ENCODE assay signal across 7 mouse cellular contexts in genomic region chr2:21141189-21141519, GRCm38 (mm10).
DNase-seq lines count a peak whose midpoint lies in the region; ATAC-seq and TF ChIP-seq lines count a peak whose summit lies in the region.

No protein-coding gene starts in this region.

- H3K4me2 ChIP-seq in lung, embryonic 14.5 days: peak overlapping the region; percentile 99
- H3K4me2 ChIP-seq in forebrain, embryonic 14.5 days (ENCODE audit: low read length): peak overlapping the region; percentile 94
- peak overlapping the region; percentile 98 for H3K4me2 ChIP-seq in limb, embryonic 11.5 days (ENCODE audit: low read depth, severe bottlenecking)
- H3K4me2 ChIP-seq in neural tube, embryonic 15.5 days: peak overlapping the region; percentile 79

- no peaks in the 10 kb centered on the region; the same call in 1 of the 2 replicates for H3K9me3 ChIP-seq in lung, embryonic 14.5 days (ENCODE audit: low read depth, low read length)
- no peaks in the 10 kb centered on the region for H3K9me3 ChIP-seq in forebrain, embryonic 14.5 days (replicated peaks; ENCODE audit: control insufficient read depth, low read length)
- H3K9me3 ChIP-seq in limb, embryonic 11.5 days (ENCODE audit: control insufficient read depth, low read length): no peaks in the 10 kb centered on the region
- H3K9me3 ChIP-seq in neural tube, embryonic 15.5 days (replicated peaks): no peaks in the 10 kb centered on the region; the same call in 1 of the 2 replicates

- no peak for DNase-seq in lung, embryonic 14.5 days
- no peak for DNase-seq in lung, postnatal 4 days
- no peak for DNase-seq in forebrain, embryonic 14.5 days (ENCODE audit: low spot score)
- DNase-seq in limb, embryonic 11.5 days (ENCODE audit: low spot score): no peak
- DNase-seq in retina, postnatal 1 day: no peak
- no peak for DNase-seq in gastrocnemius, postnatal 14 days

- H3K27me3 ChIP-seq in lung, embryonic 14.5 days (ENCODE audit: insufficient read depth, low read length): no peaks in the 10 kb centered on the region
- no peaks in the 10 kb centered on the region for H3K27me3 ChIP-seq in forebrain, embryonic 14.5 days (replicated peaks; ENCODE audit: control insufficient read depth, insufficient read depth, low read length)
- H3K27me3 ChIP-seq in limb, embryonic 11.5 days (ENCODE audit: control insufficient read depth, insufficient read depth, low read length): no peaks in the 10 kb centered on the region
- no peaks in the 10 kb centered on the region for H3K27me3 ChIP-seq in neural tube, embryonic 15.5 days (replicated peaks)

- no peak for TF ChIP-seq CTCF in lung, embryonic 14.5 days (IDR thresholded peaks at IDR 0.05; ENCODE audit: low read depth)

- peak overlapping the region; percentile 52 for H3K4me3 ChIP-seq in lung, embryonic 14.5 days (ENCODE audit: low read depth, low read length)
- peak overlapping the region; percentile 59 for H3K4me3 ChIP-seq in forebrain, embryonic 14.5 days (ENCODE audit: low read depth, low read length)
- H3K4me3 ChIP-seq in limb, embryonic 11.5 days (ENCODE audit: low read depth, low read length): peak overlapping the region; percentile 52
- peak overlapping the region; percentile 57 for H3K4me3 ChIP-seq in neural tube, embryonic 15.5 days (replicated peaks)

- 18% methylated on average over 7 of the region's 7 CpGs for WGBS in lung, embryonic 14.5 days
- WGBS in forebrain, embryonic 14.5 days: 18% methylated on average over 7 of the region's 7 CpGs
- 14% methylated on average over 7 of the region's 7 CpGs for WGBS in limb, embryonic 11.5 days
- WGBS in neural tube, embryonic 15.5 days: 12% methylated on average over 7 of the region's 7 CpGs

- ATAC-seq in lung, embryonic 14.5 days (ENCODE audit: insufficient read depth): peak; percentile 21; the same call in 1 of the 2 replicates
- ATAC-seq in forebrain, embryonic 14.5 days: peak; percentile 30
- ATAC-seq in limb, embryonic 11.5 days (ENCODE audit: insufficient number of reproducible peaks, low FRiP score, low TSS enrichment, low read depth): peak; percentile 40; the same call in 1 of the 2 replicates
- peak; percentile 52 for ATAC-seq in neural tube, embryonic 15.5 days (ENCODE audit: low FRiP score)

- intact Hi-C loops in gastrocnemius, postnatal 14 days (cut with DNase I; ENCODE audit: low total_unique reads): no loop called here

- H3K27ac ChIP-seq in lung, embryonic 14.5 days (ENCODE audit: low read depth): peak overlapping the region; percentile 66
- H3K27ac ChIP-seq in forebrain, embryonic 14.5 days (ENCODE audit: low read depth, low read length): peak overlapping the region; percentile 93
- H3K27ac ChIP-seq in limb, embryonic 11.5 days (replicated peaks; ENCODE audit: low read depth, low read length): no peak overlapping the region
- H3K27ac ChIP-seq in neural tube, embryonic 15.5 days (replicated peaks): peak overlapping the region; percentile 87

- peaks cover 6% of the 10 kb centered on the region; the same call in 1 of the 2 replicates for H3K4me1 ChIP-seq in lung, embryonic 14.5 days (ENCODE audit: insufficient read depth)
- H3K4me1 ChIP-seq in forebrain, embryonic 14.5 days (ENCODE audit: control insufficient read depth, insufficient read depth, low read length): peaks cover 11% of the 10 kb centered on the region; the same call in 1 of the 2 replicates
- no peaks in the 10 kb centered on the region for H3K4me1 ChIP-seq in limb, embryonic 11.5 days (ENCODE audit: control insufficient read depth, insufficient read depth, low read length)
- H3K4me1 ChIP-seq in neural tube, embryonic 15.5 days: peaks cover 17% of the 10 kb centered on the region

- H3K36me3 ChIP-seq in lung, embryonic 14.5 days (ENCODE audit: insufficient read depth): no peaks in the 10 kb centered on the region
- no peaks in the 10 kb centered on the region for H3K36me3 ChIP-seq in forebrain, embryonic 14.5 days (ENCODE audit: control insufficient read depth, insufficient read depth, low read length)
- no peaks in the 10 kb centered on the region for H3K36me3 ChIP-seq in limb, embryonic 11.5 days (ENCODE audit: control insufficient read depth, insufficient read depth, low read length)
- H3K36me3 ChIP-seq in neural tube, embryonic 15.5 days: no peaks in the 10 kb centered on the region

- H3K9ac ChIP-seq in lung, embryonic 14.5 days: peak overlapping the region; percentile 60
- H3K9ac ChIP-seq in forebrain, embryonic 14.5 days (ENCODE audit: low read length): no peak overlapping the region; the same call in 1 of the 2 replicates
- H3K9ac ChIP-seq in limb, embryonic 11.5 days (ENCODE audit: low read length): peak overlapping the region; percentile 75; the same call in 1 of the 2 replicates
- H3K9ac ChIP-seq in neural tube, embryonic 15.5 days (replicated peaks): peak overlapping the region; percentile 63
